Mouse (Mus musculus) heart, postnatal 36 days (tissue): ENCODE data around the gene Pou4f2. TPM values are rescaled to one million over a fixed set of nuclear protein-coding genes. Genes with fewer than 3 reads are reported as not detected.
A peak's percentile ranks its signal among the peaks of the same experiment; 100 is the strongest.

Experiments used
- DNase-seq, 2 experiments: peaks; one replicate each; pipeline ENCODE4 v3.0.0; 2021 to 2022
- intact Hi-C: fragments of 180-260 bp; cut with DNase I; formaldehyde crosslinking; loops from one replicate; pipeline ENCODE4 v1.15.1; 2025
- total RNA-seq, 2 experiments: library from RNA; stranded (reverse); gene quantifications; 2 replicates each; pipeline ENCODE4 v1.2.3; 2021

Pou4f2 gene
- not detected for total RNA-seq

DNA sequence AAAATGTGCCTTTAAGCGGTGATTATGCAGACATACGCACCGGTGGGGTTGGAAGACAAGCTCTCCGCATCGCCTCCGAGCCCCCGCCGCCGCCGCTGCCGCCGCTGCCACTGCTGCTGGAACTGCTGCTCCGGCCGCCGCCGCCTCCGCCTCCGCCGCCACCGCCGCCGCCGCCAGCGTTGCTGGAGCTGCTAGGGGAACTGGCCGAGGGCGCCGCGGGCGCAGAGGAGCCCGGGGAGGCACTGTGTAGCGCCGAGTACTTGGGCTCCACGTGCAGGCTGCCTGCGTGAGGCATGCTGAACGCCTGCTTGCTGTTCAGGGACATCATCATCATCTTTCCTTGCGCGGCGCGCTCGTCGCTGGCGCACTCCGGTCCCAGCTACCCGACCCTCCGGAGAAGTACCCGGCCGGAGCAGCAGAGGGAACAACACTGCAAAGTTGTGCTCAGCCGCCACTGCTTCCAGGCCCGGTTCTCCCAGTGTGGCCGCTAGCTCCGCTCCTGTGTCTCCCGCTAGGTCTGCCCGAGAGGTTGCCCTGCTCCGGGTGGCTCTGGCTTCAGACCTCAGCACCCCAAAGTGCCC lies at the start of gene Pou4f2:
Gene Pou4f2, minus strand, starts transcription at position 575 of the 581 bp plus-strand sequence.
- intact Hi-C loops, result loop anchor here (10.0 kb wide), 1 partner anchor 209 kb away; no protein-coding TSS in a partner anchor
- DNase-seq, result no peak

DNA sequence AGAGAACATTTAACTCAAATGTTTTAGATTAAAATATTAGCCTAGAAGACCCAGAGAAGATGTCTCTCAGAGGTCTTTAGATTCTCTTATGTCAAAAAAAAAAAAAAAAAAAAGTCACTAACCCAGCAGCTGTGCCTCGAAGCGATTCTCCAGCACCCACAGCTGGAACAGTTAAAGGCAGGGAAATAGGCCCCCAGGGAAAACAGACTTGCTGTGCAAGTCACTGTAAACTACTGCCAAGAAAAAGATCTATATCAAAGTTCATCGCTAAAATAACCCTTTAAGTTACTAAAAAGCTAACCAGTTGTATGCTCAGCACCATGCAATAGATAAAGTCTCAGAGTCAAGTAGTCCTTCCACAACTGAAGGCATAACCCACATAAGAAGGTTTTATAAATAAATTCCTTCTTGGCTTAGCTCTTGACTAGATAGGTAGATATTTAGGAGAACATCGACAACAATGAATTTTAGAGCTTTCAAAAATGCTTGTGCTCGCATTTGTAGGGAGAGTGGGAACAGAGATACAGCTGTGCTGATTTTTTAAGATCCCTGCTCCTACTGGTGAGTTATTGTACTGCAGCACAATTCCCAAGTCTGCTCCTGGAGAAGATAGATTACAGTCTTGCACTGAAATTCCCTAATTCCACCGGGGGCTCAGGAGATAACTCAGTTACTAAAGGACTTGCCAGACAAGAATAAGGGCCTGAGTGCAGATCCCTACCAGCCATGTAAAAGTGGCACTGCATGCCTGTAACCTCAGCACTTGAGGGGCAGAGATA lies 40.8 kb upstream of the Pou4f2 start:
- intact Hi-C loops, result no loop called here
- no peak for DNase-seq

DNA sequence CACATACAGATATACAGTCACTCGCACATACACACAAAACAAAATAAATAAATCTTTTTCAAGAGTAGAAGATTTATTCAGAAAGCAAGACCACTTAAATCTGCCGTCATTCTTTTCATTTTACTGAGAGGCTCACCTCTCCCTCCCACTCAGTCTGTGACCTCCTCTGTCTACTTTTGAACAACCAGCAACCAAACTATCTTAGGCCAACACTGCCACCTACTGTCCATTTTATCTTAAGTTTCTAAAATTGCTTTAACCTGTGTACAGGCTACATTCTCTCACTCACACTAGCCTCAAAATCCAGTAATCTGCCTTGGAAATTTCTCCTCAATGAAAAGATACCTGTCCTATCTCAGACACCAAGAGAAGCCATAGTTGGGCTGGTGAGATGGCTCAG lies 31.4 kb upstream of the Pou4f2 start:
- intact Hi-C loops, result no loop called here
- no peak for DNase-seq

DNA sequence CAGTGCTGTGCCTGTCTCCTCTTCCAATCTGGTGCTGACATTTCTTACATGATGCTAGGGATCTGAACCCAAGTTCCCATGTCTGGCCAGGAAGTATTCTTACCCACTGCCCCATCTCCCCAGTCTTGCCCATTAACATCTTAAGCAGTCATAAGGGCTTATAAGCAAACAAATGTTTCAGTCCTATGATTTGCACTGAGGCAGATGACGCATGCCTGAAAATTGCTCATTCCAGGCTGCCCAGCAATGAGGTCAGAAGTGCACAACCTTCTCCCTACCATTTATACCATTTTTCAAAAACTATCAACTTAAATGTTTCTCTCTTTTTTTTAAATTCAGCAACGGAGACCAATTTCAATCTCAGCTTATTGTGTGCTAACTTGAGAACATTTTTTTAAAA lies 27.5 kb upstream of the Pou4f2 start:
- intact Hi-C loops, result no loop called here
- no peak for DNase-seq

DNA sequence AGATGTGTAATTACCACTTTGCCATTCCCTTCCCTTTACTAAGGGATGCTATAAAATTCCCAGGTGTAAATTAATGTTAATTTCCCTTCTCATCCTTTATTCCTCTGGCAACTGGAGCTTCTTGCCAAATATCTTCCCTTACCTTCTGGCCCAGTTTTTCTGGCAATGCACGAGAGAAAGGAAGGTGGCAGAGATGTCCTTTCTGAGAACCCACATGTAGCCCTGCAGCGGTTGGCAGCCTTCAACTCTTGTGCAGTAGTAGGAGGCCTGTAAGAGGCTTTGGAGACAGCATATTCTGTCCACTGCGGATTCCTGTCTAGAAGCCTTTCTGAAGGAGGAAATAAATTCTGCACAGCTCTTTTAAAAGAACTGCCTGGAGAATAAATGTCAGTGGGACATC lies 20.0 kb upstream of the Pou4f2 start:
- no peak for DNase-seq
- intact Hi-C loops, result no loop called here

DNA sequence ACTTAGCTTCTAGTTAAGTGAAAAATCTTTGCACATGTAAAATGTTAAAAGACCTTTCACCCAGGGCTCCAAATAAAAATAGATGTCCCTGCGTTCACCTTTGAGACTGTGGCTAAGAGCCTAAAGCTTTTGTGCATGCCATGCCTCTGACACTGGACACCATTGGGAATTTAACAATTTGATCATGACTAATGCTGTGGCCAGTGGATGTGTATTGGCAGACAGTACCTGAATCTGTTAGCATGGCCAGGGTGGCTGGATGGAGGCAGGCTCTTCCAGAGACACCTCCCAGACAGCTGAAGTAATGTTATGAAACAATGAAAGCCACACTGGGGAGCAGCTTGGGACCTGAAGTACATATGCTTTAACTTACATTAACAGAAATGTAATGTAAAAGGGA lies 6.3 kb upstream of the Pou4f2 start:
- no peak for DNase-seq
- intact Hi-C loops, result no loop called here

DNA sequence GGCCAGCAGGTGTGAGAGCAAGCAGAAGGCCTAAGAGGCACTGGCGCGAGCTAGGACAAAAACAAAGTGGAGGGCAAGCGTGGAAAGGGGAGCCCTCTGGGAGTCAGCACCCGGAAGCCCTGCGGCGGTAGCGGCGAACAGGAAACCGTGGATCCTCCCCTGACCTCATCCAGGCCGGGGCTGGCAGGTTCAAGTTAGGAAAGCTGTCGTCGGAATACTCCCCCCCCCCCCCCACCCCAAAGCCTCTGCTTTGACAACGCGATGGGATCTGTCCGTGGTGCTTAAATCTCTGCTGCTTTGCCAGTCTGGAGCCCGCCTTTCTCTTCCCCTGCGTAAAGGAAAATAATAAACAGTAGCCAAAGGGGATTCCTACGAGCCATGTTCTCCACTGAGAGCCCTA lies 1.7 kb upstream of the Pou4f2 start:
- intact Hi-C loops, result loop anchor here (10.0 kb wide), 1 partner anchor 207 kb away; no protein-coding TSS in a partner anchor
- DNase-seq, result peak in 1 of 2 experiments; percentile 16

DNA sequence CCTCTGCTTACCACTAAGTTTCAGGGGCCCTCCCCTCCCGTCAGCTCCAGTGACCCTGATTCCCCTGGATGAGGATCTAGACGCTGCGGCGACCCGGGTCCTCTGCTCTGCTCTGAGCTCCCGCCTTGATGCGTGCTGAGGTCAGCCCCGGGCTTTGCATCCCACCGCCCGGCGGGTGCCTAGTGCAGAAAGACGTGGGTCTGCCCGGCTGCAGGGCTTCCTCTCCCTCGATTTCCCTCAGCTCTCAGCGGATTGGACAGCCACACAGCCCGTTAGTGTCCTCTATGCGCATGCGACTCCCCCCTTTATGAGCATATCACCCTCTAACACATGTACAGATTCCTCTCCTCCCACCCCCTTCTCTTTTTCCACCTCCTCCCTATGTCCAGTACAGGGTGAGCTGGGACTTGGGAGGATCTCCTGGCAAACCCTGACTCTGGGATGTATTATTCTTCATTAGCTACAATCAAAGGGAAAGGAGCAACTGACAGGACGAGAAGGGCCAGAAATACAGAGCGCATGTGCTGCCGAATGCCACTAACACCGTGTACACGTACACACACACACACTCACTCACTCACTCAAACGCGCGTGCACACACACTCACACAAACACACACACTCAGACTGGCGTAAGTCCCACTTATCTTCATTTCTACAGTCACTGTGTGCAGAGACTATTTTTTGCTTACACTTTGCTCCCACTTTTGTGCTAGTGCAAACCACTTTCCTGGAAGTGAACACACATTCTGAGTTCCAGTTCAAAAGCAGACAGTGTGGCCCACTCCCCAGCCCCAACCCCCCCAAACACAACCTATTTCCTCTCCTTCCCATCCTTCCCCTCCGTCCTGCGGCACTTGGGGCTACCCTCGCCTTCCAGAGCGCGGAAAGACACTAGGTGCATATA lies 948 bp upstream of the Pou4f2 start:
- intact Hi-C loops, result loop anchor here (10.0 kb wide), 1 partner anchor 207 kb away; no protein-coding TSS in a partner anchor
- no peak for DNase-seq

DNA sequence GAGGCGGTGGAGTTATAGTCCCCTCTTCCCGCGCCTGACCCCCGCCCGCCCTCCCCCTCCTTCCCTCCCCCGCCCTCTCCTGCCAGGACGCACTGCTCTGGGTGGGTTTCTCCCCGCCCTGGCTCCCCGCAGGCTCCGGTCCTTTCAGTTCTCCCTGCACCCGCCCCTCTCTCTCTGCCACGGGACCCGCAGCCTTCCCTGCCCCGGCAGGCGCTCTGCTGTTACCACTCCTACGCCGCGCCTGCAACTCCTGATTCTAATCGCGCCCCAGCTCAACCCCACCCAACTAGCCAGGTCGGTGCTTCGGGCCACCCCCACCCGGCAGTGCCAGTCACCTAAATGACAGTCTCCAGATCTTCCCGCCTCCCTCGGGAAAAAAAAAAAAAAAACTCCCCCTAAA lies 216 bp upstream of the Pou4f2 start:
- DNase-seq, result no peak
- intact Hi-C loops, result loop anchor here (10.0 kb wide), 1 partner anchor 208 kb away; no protein-coding TSS in a partner anchor

DNA sequence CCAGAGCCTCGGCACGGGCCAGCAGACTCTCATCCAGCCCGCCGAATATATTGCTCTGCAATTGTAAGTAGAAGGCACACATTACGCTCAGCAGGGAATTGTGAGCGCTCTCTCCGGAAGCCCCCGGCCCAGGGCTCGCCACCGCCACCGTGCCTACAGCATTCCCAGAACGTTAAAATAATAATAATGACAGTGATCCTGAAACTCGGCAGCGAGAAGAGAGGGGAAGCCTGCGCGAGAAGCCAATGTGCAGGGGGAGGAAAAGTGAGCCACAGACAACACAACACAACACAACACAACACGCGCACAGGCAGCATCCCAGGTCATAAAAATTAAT lies 853 bp downstream of the Pou4f2 start:
- no peak for DNase-seq
- intact Hi-C loops, result loop anchor here (10.0 kb wide), 1 partner anchor 209 kb away; no protein-coding TSS in a partner anchor

DNA sequence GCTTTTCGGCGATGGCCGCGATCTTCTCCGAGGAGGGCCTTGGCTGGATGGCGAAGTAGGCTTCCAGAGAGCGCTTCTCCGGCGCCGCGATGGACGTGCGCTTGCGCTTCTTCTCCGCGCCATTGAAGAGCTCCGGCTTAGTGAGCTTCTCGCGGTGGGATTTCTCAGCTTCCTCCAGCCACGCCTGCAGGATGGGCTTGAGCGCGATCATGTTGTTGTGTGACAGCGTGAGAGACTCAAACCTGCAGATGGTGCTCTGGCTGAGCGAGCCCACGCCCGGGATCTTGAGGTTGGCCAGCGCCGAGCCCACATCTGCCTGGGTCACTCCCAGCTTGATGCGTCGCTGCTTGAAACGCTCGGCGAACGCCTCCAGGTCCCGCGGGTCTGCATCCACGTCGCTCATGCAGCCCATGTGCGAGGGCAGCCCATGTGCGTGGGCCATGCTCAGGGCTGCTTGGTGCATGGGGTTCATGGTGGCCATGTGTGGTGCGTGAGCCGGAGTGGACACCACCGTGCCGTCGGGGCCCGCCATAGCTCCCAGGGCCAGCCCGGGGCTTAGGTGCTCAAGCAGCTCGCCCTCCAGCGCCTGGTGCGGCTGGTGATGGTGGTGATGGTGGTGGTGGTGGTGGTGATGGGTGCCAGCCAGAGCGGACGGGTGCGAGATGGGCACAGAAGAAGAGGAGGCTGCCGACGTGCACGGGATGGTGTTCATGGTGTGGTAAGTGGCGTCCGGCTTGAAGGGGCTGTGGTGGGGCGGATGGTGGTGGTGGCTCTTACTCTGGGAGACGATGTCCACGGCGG lies 1.4 kb downstream of the Pou4f2 start:
- DNase-seq, result no peak
- intact Hi-C loops, result loop anchor here (10.0 kb wide), 1 partner anchor 210 kb away; no protein-coding TSS in a partner anchor

DNA sequence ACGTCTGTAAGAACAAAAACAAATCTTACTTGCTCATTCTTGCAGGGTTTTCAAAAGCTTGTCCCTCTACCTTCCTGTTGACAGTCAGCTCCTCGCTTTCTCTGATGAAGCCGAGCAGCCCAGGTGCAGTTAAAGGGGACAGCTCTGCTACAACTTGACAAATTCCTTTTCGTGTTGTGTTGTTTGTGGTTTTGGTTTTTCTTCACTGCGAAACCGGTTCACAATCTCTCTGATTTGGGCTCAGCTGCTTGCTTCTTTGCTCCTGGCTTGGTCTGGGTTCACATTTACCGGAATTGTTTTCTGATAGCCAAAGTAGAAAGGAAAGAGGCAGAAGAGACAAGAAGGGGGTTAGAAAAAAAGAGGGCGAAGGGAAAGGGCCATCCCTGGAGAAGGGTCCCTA lies 2.1 kb downstream of the Pou4f2 start:
- no peak for DNase-seq
- intact Hi-C loops, result loop anchor here (10.0 kb wide), 1 partner anchor 210 kb away; no protein-coding TSS in a partner anchor

DNA sequence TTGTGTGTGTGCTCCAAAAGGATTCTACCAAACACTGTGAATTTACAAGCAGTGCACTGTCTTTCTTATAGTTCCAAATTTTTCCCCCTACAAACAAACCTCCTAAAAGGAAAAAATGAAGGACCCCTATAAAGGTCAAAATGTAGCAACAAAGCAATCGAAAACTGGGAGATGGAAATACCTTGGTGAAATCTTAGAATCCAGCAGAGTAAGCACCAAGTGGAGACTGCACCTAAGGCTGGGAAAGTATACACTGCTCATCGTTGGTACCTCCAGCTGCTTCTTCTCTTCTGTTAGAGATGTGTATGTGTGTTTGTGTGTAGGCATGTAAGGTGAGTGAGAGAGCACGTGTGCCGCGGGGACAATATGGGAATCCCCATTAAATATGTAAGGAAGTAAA lies 3.1 kb downstream of the Pou4f2 start:
- intact Hi-C loops, result loop anchor here (10.0 kb wide), 1 partner anchor 211 kb away; no protein-coding TSS in a partner anchor
- no peak for DNase-seq

DNA sequence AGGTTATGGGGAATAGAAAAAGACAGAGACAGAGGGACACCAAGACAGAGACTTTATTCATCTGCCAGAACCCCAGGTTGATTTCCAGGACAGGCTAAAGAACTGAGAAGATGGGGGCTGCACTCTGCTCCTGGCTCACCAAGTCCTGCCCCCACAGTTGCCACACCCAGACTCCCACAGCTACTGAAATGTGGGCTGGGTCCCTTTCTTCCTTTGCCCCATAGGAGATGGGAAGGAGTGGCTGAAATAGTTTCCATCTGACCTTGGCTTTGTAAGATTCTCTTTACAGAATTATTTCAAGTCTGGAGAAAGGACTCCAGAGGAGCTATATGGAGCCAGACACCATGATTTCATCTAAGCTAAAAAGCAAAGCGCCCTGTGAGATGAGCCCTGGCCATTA lies 4.0 kb downstream of the Pou4f2 start:
- DNase-seq, result no peak
- intact Hi-C loops, result loop anchor here (10.0 kb wide), 1 partner anchor 212 kb away; no protein-coding TSS in a partner anchor

DNA sequence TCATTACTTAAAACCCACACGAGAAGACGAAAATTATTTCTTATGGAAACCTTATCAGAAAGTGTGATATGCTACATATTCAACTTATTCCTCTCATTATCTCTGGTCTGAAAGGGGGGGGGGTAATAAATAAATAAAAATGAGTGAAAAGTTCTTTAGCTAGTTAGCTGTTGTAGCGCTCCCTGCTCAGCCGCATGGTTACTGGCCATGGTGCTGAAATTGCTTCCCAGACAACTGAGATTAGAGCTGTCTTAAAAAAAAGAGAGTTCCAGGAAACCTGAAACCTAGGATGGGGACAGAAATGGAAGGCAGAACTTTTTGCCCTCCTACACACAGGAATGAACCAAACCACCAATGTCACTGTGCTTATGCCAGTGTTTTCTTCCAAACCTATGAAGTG lies 5.1 kb downstream of the Pou4f2 start:
- intact Hi-C loops, result loop anchor here (10.0 kb wide), 1 partner anchor 213 kb away; no protein-coding TSS in a partner anchor
- DNase-seq, result peak in 1 of 2 experiments; percentile 31

DNA sequence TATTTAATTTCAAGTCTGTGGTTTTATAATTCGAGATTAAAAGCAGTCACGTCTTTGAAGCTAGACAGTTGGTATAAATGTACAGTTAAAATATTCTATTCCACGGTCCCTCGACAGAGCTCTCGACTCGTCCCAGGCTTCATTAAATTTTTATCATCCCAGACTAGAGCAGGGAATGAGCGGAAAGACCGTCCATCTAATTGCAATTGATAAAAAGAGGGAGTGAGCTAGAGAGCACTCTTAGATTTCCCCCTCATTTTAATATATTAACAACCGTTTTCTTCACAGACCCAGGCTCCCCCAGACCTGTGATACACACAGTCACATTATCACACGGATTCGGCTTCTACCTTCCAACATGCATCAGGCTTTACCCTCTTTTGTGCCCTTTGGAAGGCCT lies 8.3 kb downstream of the Pou4f2 start:
- intact Hi-C loops, result no loop called here
- DNase-seq, result no peak

DNA sequence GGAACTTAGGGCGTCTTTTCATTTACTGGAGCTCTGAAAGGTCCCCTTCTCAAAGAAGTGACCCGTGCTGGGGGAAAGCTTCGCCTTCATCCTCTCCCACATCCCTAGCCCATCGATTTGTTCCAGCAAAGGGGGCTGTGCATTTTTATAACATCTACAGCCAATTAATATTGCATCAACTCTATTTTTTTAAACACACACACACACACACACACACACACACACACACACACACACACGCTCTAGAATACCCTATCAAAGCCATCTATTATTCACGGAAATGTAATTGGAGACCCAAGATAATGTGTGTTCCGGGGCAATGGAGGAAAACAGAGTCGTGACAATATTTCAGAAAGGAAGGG lies 8.7 kb downstream of the Pou4f2 start:
- intact Hi-C loops, result no loop called here
- DNase-seq, result no peak

DNA sequence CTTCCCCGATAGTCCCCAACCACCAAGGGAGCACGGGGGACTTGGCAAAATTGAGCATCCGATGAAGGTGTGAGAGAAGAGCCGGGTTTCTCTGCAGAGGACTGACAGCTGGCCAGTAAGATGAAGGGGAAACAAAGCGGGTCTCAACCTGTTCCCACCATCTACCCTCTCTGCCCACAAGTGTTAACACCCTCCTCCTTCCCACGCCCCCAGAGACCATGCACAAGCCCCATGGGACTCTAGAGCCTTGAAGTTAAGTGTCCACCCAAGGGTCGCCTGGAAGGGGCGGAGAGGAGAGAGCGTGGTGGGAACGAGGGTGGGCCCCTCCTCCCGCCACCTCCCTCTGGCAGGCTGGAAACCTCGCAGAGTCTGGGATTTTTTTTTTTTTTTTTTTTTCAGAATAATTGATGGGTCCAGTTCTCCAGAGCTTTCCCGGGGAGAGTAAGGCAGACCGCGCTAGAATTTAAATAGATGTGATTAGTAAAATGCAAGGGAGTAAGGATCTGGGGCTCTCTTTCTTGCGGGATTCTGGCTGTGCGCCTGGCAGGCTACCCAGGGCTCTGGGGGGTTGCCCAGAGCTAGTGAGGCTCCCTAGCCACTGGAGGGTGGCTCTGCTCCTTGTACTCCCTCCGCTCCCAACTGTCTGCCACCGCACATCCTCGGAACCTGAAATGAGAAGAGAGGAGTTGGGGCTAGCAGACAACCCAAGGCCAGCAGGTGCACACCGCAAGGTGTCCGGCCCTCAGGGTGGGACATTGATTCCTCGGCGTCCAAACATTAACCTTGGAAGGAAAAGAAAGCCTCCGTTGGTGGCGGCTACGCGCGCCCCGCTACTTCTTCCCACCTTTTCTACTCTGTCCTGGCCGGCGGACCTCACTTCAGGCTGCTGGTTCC lies 9.3 kb downstream of the Pou4f2 start:
- no peak for DNase-seq

DNA sequence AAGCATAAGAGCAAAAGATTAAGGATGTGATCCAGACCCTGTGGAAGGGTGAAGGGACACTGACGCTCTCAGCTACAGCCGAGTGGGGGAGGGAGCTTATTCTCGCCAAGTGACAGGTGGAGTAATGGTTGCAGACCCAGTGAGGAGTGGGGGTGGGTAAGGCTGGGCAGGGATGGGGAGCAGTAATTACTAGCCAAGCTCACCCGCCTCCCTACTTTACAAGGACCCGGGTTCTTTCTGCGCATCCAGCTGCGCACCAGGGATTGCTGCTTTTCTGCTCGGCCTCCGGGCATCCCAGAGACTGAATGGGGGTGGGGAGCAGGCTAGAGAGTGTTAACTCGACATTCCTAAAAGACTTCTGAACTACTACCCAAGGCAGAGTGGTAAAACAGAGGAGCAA lies 10.0 kb downstream of the Pou4f2 start:
- intact Hi-C loops, result no loop called here
- no peak for DNase-seq

More for the DNA sequence above, 9.3 kb downstream of the Pou4f2 start:
- intact Hi-C loops, result no loop called here
